Mouse (Mus musculus) olfactory bulb, adult 2 months (tissue): Measurements from ENCODE around the gene Ranbp10.

Experiments
- CTCF ChIP-seq: fragments of 200-500 bp; IDR thresholded peaks from 2 replicates; pipeline ENCODE4 v1.5.1; 2012; ENCODE audit warnings: low read depth, mild to moderate bottlenecking, low read length, moderate library complexity; ENCODE audit not compliant: insufficient read depth
- POLR2A ChIP-seq: fragments of 200-500 bp; IDR thresholded peaks from 2 replicates; pipeline ENCODE4 v1.6.1; 2012; ENCODE audit warnings: mild to moderate bottlenecking, low read depth, low read length, moderate library complexity; ENCODE audit not compliant: insufficient read depth

DNA sequence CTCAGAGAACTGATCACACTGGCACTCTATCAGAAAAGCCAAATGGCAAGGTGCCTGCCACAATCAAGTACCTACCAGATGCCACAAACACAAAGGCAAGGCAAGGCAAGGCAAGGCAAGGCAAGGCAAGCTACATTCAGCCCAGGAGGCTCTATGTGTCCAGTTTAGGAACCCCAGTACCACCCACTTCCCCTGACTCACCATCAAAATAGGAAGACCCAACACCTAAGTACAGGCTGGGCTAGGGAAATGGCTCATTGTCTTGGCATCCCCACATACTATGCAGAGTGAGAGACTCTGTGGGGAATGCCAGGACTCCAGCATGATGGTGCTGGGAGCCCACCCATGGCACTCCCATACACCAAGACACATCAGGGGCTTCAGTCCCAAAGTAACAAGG, 37.5 kb downstream of the Ranbp10 start:
- TF ChIP-seq CTCF (no peak), POLR2A (no peak)
